Mouse (Mus musculus) intestine, embryonic 15.5 days (tissue): ENCODE results near the gene Emx2. TPM values are rescaled to one million over a fixed set of nuclear protein-coding genes. Genes with fewer than 3 reads are reported as not detected.
A peak's percentile ranks its signal among the peaks of the same experiment; 100 is the strongest.

Experiments used
- ATAC-seq: fragments of 200-750 bp; cut with Nextera tagmentation; 2 replicates; pipeline ENCODE4 v1.8.0; 2017; ENCODE audit warnings: moderate TSS enrichment, moderate library complexity
- H3K27ac ChIP-seq: fragments of 300-500 bp; sonication (generic); 2 replicates; pipeline ENCODE4 v1.5.1; 2015; ENCODE audit warnings: mild to moderate bottlenecking, inconsistent platforms
- H3K27me3 ChIP-seq: fragments of 300-500 bp; sonication (generic); replicated peaks from 2 replicates; pipeline ENCODE4 v1.6.1; 2015; ENCODE audit warnings: inconsistent platforms
- H3K36me3 ChIP-seq: fragments of 300-500 bp; sonication (generic); 2 replicates; pipeline ENCODE4 v1.6.1; 2015; ENCODE audit warnings: inconsistent platforms
- H3K4me1 ChIP-seq: fragments of 300-500 bp; sonication (generic); replicated peaks from 2 replicates; pipeline ENCODE4 v1.6.1; 2015; ENCODE audit warnings: inconsistent platforms
- H3K4me2 ChIP-seq: fragments of 300-500 bp; sonication (generic); replicated peaks from 2 replicates; pipeline ENCODE4 v1.6.1; 2015; ENCODE audit warnings: mild to moderate bottlenecking, inconsistent platforms
- H3K4me3 ChIP-seq: fragments of 300-500 bp; sonication (generic); replicated peaks from 2 replicates; pipeline ENCODE4 v1.5.1; 2015; ENCODE audit warnings: inconsistent platforms
- H3K9ac ChIP-seq: fragments of 300-500 bp; sonication (generic); 2 replicates; pipeline ENCODE4 v1.6.1; 2015; ENCODE audit warnings: inconsistent platforms
- H3K9me3 ChIP-seq: fragments of 300-500 bp; sonication (generic); 2 replicates; pipeline ENCODE4 v1.6.1; 2016; ENCODE audit warnings: inconsistent platforms
- WGBS: fragments of 180-500 bp; shearing (Covaris S2); methylation state at CpG from one replicate; pipeline ENCODE4 v1.1.7; 2015; 5-methylcytosine and 5-hydroxymethylcytosine counted together
- polyA plus RNA-seq: library from polyadenylated mRNA; unstranded; fragments of >200 nt; fragmentation: Nextera tagmentation; extraction: Ambion mirVana; gene quantifications from 2 replicates; pipeline ENCODE4 v1.2.1, GENCODE M21; 2015

Emx2 gene
- polyA plus RNA-seq, 1 experiment from 2014 or later: 0.10 TPM

DNA sequence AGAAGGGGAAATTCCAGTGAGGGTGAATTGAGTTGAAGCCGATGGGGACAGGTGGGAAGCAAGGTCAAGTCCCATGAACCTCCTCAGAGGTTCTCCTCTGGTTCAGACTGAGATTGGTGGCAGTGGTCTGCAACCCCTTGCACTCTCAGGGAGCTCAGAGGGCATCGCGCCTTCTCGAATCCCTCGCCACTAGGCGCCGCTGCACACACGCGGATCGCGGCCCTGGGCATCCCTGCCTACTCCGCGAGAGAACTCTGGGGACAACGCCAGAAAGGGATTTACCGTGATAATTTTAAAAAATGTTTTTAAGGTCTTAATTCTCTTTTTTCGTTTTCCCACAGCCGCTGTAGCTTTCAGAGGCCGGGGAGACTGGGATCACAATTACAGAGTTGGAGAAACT is 4.0 kb upstream of the Emx2 start:
- H3K4me2 ChIP-seq: no peak overlapping the region
- no peaks in the 10 kb centered on the region for H3K36me3 ChIP-seq
- peaks cover 19% of the 10 kb centered on the region for H3K4me1 ChIP-seq
- WGBS: under 1% methylated on average over 18 of the region's 18 CpGs
- H3K9ac ChIP-seq: no peak overlapping the region
- H3K9me3 ChIP-seq: no peaks in the 10 kb centered on the region
- no peak overlapping the region for H3K4me3 ChIP-seq
- no peak overlapping the region for H3K27ac ChIP-seq
- ATAC-seq: peak; percentile 74; the same call in 1 of the 2 replicates
- peaks cover 94% of the 10 kb centered on the region for H3K27me3 ChIP-seq

GRCm38 (mm10) chr19:59455671-59456070 is 2.5 kb upstream of the Emx2 start:
- H3K27ac ChIP-seq: no peak overlapping the region
- H3K27me3 ChIP-seq: peaks cover 94% of the 10 kb centered on the region
- peaks cover 24% of the 10 kb centered on the region for H3K4me1 ChIP-seq
- no peak overlapping the region for H3K4me2 ChIP-seq
- 3% methylated on average over 7 of the region's 7 CpGs for WGBS
- H3K4me3 ChIP-seq: no peak overlapping the region
- H3K9ac ChIP-seq: no peak overlapping the region
- no peak for ATAC-seq
- no peaks in the 10 kb centered on the region for H3K36me3 ChIP-seq
- no peaks in the 10 kb centered on the region for H3K9me3 ChIP-seq

- no peaks in the 10 kb centered on the region for H3K9me3 ChIP-seq
- H3K36me3 ChIP-seq: no peaks in the 10 kb centered on the region
- no peak overlapping the region for H3K27ac ChIP-seq
- ATAC-seq: no peak
- no peak overlapping the region for H3K9ac ChIP-seq
- H3K4me3 ChIP-seq: peak overlapping the region; percentile 25; the same call in 1 of the 2 replicates
- H3K4me1 ChIP-seq: peaks cover 22% of the 10 kb centered on the region
- peak overlapping the region; percentile 58; the same call in 1 of the 2 replicates for H3K4me2 ChIP-seq
- 2% methylated on average over 23 of the region's 23 CpGs for WGBS
- peaks cover 92% of the 10 kb centered on the region for H3K27me3 ChIP-seq
These were observed 894 bp upstream of the Emx2 start for GRCm38 (mm10) chr19:59457011-59457945.

DNA sequence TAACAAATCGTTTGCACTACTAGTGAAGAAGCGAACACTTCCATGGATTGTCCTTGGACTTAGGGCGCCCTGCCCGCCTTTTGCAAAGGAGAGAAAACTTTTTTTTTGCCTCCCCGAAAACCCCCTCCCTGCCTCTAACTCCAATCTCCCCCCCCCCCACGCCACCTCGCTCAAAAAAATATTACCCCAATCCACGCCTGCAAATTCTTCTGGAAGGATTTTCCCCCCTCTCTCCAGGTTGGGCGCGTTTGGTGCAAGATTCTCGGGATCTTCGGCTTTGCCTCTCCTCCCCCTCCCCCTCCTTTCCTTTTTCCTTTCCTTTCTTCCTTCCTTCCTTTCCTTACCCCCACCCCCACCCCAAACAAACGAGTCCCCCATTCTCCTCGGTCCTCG is 567 bp downstream of the Emx2 start:
- peak overlapping the region; percentile 25 for H3K4me3 ChIP-seq
- peaks cover 92% of the 10 kb centered on the region for H3K27me3 ChIP-seq
- peak overlapping the region; percentile 58 for H3K4me2 ChIP-seq
- WGBS: 2% methylated on average over 15 of the region's 15 CpGs
- no peaks in the 10 kb centered on the region for H3K9me3 ChIP-seq
- ATAC-seq: no peak
- no peaks in the 10 kb centered on the region for H3K36me3 ChIP-seq
- H3K4me1 ChIP-seq: peaks cover 22% of the 10 kb centered on the region
- H3K9ac ChIP-seq: no peak overlapping the region
- H3K27ac ChIP-seq: no peak overlapping the region

- Histone ChIP-seq H3K4me1 (peaks cover 22% of the 10 kb centered on the region), H3K9ac (no peak overlapping the region), H3K36me3 (no peaks in the 10 kb centered on the region), H3K27me3 (peaks cover 93% of the 10 kb centered on the region), H3K4me2 (peak overlapping the region; percentile 58), H3K27ac (no peak overlapping the region), H3K4me3 (peak overlapping the region; percentile 25), H3K9me3 (no peaks in the 10 kb centered on the region)
- WGBS: under 1% methylated on average over 75 of the region's 75 CpGs
- ATAC-seq: peak; percentile 57
These were observed 1.1 kb downstream of the Emx2 start for GRCm38 (mm10) chr19:59459158-59459781.

DNA sequence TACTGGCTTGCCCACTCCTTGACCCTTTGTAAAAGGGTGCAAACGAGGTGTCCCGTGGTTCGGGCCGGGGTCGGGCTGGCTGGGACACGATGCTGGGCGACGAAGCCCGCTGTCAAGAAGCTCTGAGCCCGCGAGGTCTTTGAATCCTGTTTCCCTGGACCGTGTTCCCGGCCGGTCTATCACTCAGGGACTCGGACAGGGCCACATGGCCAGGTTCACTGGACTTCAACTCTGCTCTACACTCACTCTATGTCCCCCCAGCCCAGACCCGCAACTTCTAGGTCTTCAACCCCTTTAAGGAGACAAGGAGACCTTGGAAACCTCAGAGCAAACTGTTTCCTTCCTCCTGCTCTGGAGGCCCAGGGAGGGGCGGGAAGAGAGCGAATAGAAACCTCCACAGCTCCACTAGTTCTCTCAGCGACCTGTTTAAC is 1.7 kb downstream of the Emx2 start:
- H3K27me3 ChIP-seq: peaks cover 93% of the 10 kb centered on the region
- H3K36me3 ChIP-seq: no peaks in the 10 kb centered on the region
- peak overlapping the region; percentile 25 for H3K4me3 ChIP-seq
- WGBS: 1% methylated on average over 19 of the region's 19 CpGs
- peak overlapping the region; percentile 58; the same call in 1 of the 2 replicates for H3K4me2 ChIP-seq
- ATAC-seq: no peak
- H3K9me3 ChIP-seq: no peaks in the 10 kb centered on the region
- H3K9ac ChIP-seq: no peak overlapping the region
- peaks cover 22% of the 10 kb centered on the region for H3K4me1 ChIP-seq
- H3K27ac ChIP-seq: no peak overlapping the region

GRCm38 (mm10) chr19:59460328-59461115 is 2.4 kb downstream of the Emx2 start:
- Histone ChIP-seq H3K27me3 (peaks cover 92% of the 10 kb centered on the region), H3K36me3 (no peaks in the 10 kb centered on the region), H3K4me3 (no peak overlapping the region), H3K27ac (no peak overlapping the region), H3K9me3 (no peaks in the 10 kb centered on the region), H3K4me1 (peaks cover 22% of the 10 kb centered on the region), H3K9ac (no peak overlapping the region), H3K4me2 (no peak overlapping the region)
- 2% methylated on average over 34 of the region's 34 CpGs for WGBS
- ATAC-seq: no peak

DNA sequence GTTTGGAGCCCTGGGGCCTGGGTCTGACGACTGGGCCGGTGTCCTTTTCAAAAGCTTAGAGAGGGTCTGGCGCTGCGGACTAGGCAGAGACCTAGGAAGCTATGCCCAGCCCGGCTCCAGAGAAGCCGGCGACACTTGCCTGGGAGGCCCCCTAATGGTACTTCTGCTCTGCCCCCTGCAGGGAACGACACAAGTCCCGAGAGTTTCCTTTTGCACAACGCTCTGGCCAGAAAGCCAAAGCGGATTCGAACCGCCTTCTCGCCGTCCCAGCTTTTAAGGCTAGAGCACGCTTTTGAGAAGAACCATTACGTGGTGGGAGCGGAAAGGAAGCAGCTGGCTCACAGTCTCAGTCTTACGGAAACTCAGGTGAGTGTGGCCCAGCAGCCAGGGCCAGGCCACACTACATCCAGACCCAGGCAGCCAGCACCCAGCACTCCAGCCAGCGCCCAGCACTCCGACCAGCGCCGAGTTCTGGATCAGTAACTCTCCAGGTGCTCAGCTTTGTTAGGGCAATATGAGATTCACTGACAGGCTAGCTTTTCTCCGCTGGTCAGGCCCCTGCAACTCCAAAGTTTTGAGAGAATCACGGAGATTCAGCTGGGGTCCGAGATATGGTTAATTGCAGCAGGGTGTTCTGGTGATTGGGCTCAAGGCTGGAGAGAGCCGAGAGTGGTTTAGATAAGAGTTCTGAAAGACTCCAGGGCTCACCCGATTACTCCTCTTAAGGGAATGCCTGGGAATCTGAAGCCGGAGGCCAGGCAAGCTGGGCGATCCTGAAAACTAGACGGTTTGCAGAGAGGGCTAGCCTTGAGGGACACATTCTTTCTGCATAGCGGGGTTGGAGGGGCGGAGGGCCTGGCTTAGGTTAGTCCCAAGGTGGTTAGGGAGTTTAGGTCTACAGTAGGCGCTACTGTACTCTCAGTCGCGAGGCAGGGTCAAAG is 3.6 kb downstream of the Emx2 start:
- no peak overlapping the region for H3K4me2 ChIP-seq
- no peaks in the 10 kb centered on the region for H3K36me3 ChIP-seq
- peaks cover 22% of the 10 kb centered on the region for H3K4me1 ChIP-seq
- H3K27ac ChIP-seq: no peak overlapping the region
- WGBS: 2% methylated on average over 36 of the region's 36 CpGs
- H3K4me3 ChIP-seq: no peak overlapping the region
- H3K9me3 ChIP-seq: no peaks in the 10 kb centered on the region
- H3K27me3 ChIP-seq: peaks cover 90% of the 10 kb centered on the region
- no peak for ATAC-seq
- no peak overlapping the region for H3K9ac ChIP-seq

- 7% methylated on average over 19 of the region's 19 CpGs for WGBS
- Histone ChIP-seq H3K9ac (no peak overlapping the region), H3K9me3 (no peaks in the 10 kb centered on the region), H3K36me3 (no peaks in the 10 kb centered on the region), H3K27me3 (peaks cover 90% of the 10 kb centered on the region), H3K4me1 (peaks cover 25% of the 10 kb centered on the region), H3K4me2 (no peak overlapping the region), H3K4me3 (no peak overlapping the region), H3K27ac (no peak overlapping the region)
- no peak for ATAC-seq
These were observed 4.5 kb downstream of the Emx2 start for GRCm38 (mm10) chr19:59462459-59463292.

- H3K9ac ChIP-seq: no peak overlapping the region
These were observed 5.8 kb downstream of the Emx2 start for GRCm38 (mm10) chr19:59463842-59464443.

More at GRCm38 (mm10) chr19:59463842-59464443, 5.8 kb downstream of the Emx2 start:
- Histone ChIP-seq H3K4me3 (no peak overlapping the region), H3K9me3 (no peaks in the 10 kb centered on the region), H3K36me3 (no peaks in the 10 kb centered on the region), H3K4me1 (peaks cover 16% of the 10 kb centered on the region), H3K27me3 (peaks cover 90% of the 10 kb centered on the region), H3K4me2 (no peak overlapping the region), H3K27ac (no peak overlapping the region)
- WGBS: 3% methylated on average over 19 of the region's 19 CpGs
- no peak for ATAC-seq
